Mouse (Mus musculus) MEL (cell line): Measurements from ENCODE around the gene Fam19a1. TPM values are rescaled to one million over a fixed set of nuclear protein-coding genes. Genes with fewer than 3 reads are reported as not detected.

Source experiments
- DNase-seq: peaks from one replicate; pipeline ENCODE4 v3.0.0; 2011; ENCODE audit warnings: low read depth, low spot score
- H3K27ac ChIP-seq: 2 replicates; pipeline ENCODE4 v1.5.1; 2012; ENCODE audit warnings: low read depth, mild to moderate bottlenecking, control low read depth, low read length, moderate library complexity; ENCODE audit not compliant: control insufficient read depth
- H3K27me3 ChIP-seq, 2 experiments: fragments of 150-350 bp in 1 of 2; sonication (generic) in 1 of 2; 2 replicates each; pipeline ENCODE4 v1.6.1; 2012; ENCODE audit warnings: low read length in 2 of 2, mild to moderate bottlenecking in 2 of 2, improper control_type of control experiment in 1 of 2, moderate library complexity in 1 of 2; ENCODE audit not compliant: insufficient read depth in 2 of 2, control insufficient read depth in 1 of 2
- H3K36me3 ChIP-seq, 2 experiments: 2 replicates each; pipeline ENCODE4 v1.6.1; 2012 to 2014; ENCODE audit warnings: low read length in 2 of 2, improper control_type of control experiment in 1 of 2, inconsistent platforms in 1 of 2, mild to moderate bottlenecking in 1 of 2; ENCODE audit not compliant: insufficient read depth in 2 of 2, control insufficient read depth in 1 of 2
- H3K4me1 ChIP-seq, 2 experiments: fragments of 150-350 bp in 1 of 2; sonication (generic) in 1 of 2; 2 replicates each; pipeline ENCODE4 v1.6.1; 2012; ENCODE audit warnings: low read length in 2 of 2, improper control_type of control experiment in 1 of 2, mild to moderate bottlenecking in 1 of 2; ENCODE audit not compliant: insufficient read depth in 2 of 2, control insufficient read depth in 1 of 2
- H3K4me3 ChIP-seq, 2 experiments: fragments of 150-350 bp in 1 of 2; sonication (generic) in 1 of 2; 2 replicates each; pipeline ENCODE4 v1.5.1; 2012; ENCODE audit warnings: low read depth in 2 of 2, low read length in 2 of 2, mild to moderate bottlenecking in 2 of 2, moderate library complexity in 2 of 2, control low read depth in 1 of 2, improper control_type of control experiment in 1 of 2; ENCODE audit not compliant: control insufficient read depth in 1 of 2, insufficient read depth in 1 of 2
- H3K79me2 ChIP-seq: 2 replicates; pipeline ENCODE4 v1.6.1; 2012; ENCODE audit warnings: mild to moderate bottlenecking, low read length, moderate library complexity; ENCODE audit not compliant: control insufficient read depth, poor library complexity, insufficient read depth
- H3K9ac ChIP-seq: 2 replicates; pipeline ENCODE4 v1.6.1; 2012; ENCODE audit warnings: low read depth, mild to moderate bottlenecking, control low read depth, low read length, moderate library complexity; ENCODE audit not compliant: control insufficient read depth, poor library complexity, severe bottlenecking
- H3K9me3 ChIP-seq: fragments of 150-350 bp; sonication (generic); replicated peaks from 2 replicates; pipeline ENCODE4 v1.6.1; 2012; ENCODE audit warnings: mild to moderate bottlenecking, low read length, improper control_type of control experiment, moderate library complexity; ENCODE audit not compliant: insufficient read depth
- BHLHE40 ChIP-seq: IDR thresholded peaks from 2 replicates; pipeline ENCODE4 v1.6.1; 2012; ENCODE audit warnings: low read depth, mild to moderate bottlenecking, inconsistent platforms, low read length, improper control_type of control experiment, borderline replicate concordance
- CHD2 ChIP-seq: IDR thresholded peaks from 2 replicates; pipeline ENCODE4 v1.6.1; 2011; ENCODE audit warnings: low read length, improper control_type of control experiment
- CTCF ChIP-seq, 3 experiments: IDR thresholded peaks in 2 of 3; conservative IDR thresholded peaks in 1 of 3; 2 replicates each; pipeline ENCODE4 v1.5.1; 2011 to 2012; ENCODE audit warnings: low read length in 3 of 3, low read depth in 2 of 3, mild to moderate bottlenecking in 2 of 3, improper control_type of control experiment in 1 of 3, inconsistent platforms in 1 of 3, mixed read lengths in 1 of 3, moderate library complexity in 1 of 3; ENCODE audit not compliant: control insufficient read depth in 1 of 3, insufficient read depth in 1 of 3, poor library complexity in 1 of 3, severe bottlenecking in 1 of 3
- E2F4 ChIP-seq: IDR thresholded peaks from 2 replicates; pipeline ENCODE4 v1.6.1; 2011; ENCODE audit warnings: low read depth, low read length, improper control_type of control experiment, borderline replicate concordance
- ELF1 ChIP-seq: IDR thresholded peaks from 2 replicates; pipeline ENCODE4 v1.6.1; 2014; ENCODE audit warnings: low read depth, mild to moderate bottlenecking, inconsistent platforms, low read length, improper control_type of control experiment, moderate library complexity
- ETS1 ChIP-seq: IDR thresholded peaks from 2 replicates; pipeline ENCODE4 v1.6.1; 2012; ENCODE audit warnings: low read depth, mild to moderate bottlenecking, inconsistent platforms, low read length, improper control_type of control experiment, moderate library complexity
- GABPA ChIP-seq: IDR thresholded peaks from 2 replicates; pipeline ENCODE4 v1.6.1; 2012; ENCODE audit warnings: low read depth, mild to moderate bottlenecking, inconsistent platforms, low read length, improper control_type of control experiment, moderate library complexity
- HCFC1 ChIP-seq: IDR thresholded peaks from 2 replicates; pipeline ENCODE4 v1.6.1; 2012; ENCODE audit warnings: low read depth, mild to moderate bottlenecking, inconsistent platforms, low read length, improper control_type of control experiment, moderate library complexity
- KAT2A ChIP-seq: conservative IDR thresholded peaks from 2 replicates; pipeline ENCODE4 v1.6.1; 2012; ENCODE audit warnings: low read depth, low read length, improper control_type of control experiment, inconsistent platforms
- MAZ ChIP-seq: IDR thresholded peaks from 2 replicates; pipeline ENCODE4 v1.6.1; 2012; ENCODE audit warnings: low read depth, mild to moderate bottlenecking, inconsistent platforms, low read length, improper control_type of control experiment
- MEF2A ChIP-seq: IDR thresholded peaks from 2 replicates; pipeline ENCODE4 v1.6.1; 2014; ENCODE audit warnings: low read depth, mild to moderate bottlenecking, inconsistent platforms, low read length, improper control_type of control experiment; ENCODE audit not compliant: poor library complexity, insufficient replicate concordance, severe bottlenecking; ENCODE audit errors: extremely low read depth
- MYB ChIP-seq: IDR thresholded peaks from 2 replicates; pipeline ENCODE4 v1.6.1; 2011; ENCODE audit warnings: mild to moderate bottlenecking, low read depth, low read length, improper control_type of control experiment
- NELFE ChIP-seq: IDR thresholded peaks from 2 replicates; pipeline ENCODE4 v1.6.1; 2011; ENCODE audit warnings: low read depth, low read length, improper control_type of control experiment
- POLR2AphosphoS2 ChIP-seq: IDR thresholded peaks from 2 replicates; pipeline ENCODE4 v1.6.1; 2011; ENCODE audit warnings: low read length, improper control_type of control experiment
- POLR2AphosphoS5 ChIP-seq: IDR thresholded peaks from 2 replicates; pipeline ENCODE4 v1.6.1; 2012; ENCODE audit warnings: low read depth, borderline replicate concordance, mild to moderate bottlenecking, inconsistent platforms, low read length, moderate library complexity, mixed read lengths
- RAD21 ChIP-seq: IDR thresholded peaks from 2 replicates; pipeline ENCODE4 v1.6.1; 2011; ENCODE audit warnings: mild to moderate bottlenecking, low read depth, low read length, improper control_type of control experiment
- RCOR1 ChIP-seq: IDR thresholded peaks from 2 replicates; pipeline ENCODE4 v1.6.1; 2012; ENCODE audit warnings: low read depth, mild to moderate bottlenecking, inconsistent platforms, low read length, improper control_type of control experiment
- SIN3A ChIP-seq: IDR thresholded peaks from 2 replicates; pipeline ENCODE4 v1.6.1; 2012; ENCODE audit warnings: low read length, improper control_type of control experiment, inconsistent platforms
- SMC3 ChIP-seq: IDR thresholded peaks from 2 replicates; pipeline ENCODE4 v1.6.1; 2011; ENCODE audit warnings: low read depth, low read length, improper control_type of control experiment
- TAL1 ChIP-seq: IDR thresholded peaks from 2 replicates; pipeline ENCODE4 v1.6.1; 2012; ENCODE audit warnings: mild to moderate bottlenecking, inconsistent platforms, low read length, moderate library complexity, mixed read lengths
- TBP ChIP-seq: IDR thresholded peaks from 2 replicates; pipeline ENCODE4 v1.8.0; 2011; ENCODE audit warnings: low read depth, low read length, improper control_type of control experiment
- TCF12 ChIP-seq: IDR thresholded peaks from 2 replicates; pipeline ENCODE4 v1.6.1; 2014; ENCODE audit warnings: low read depth, mild to moderate bottlenecking, inconsistent platforms, low read length, improper control_type of control experiment, moderate library complexity
- USF1 ChIP-seq: IDR thresholded peaks from 2 replicates; pipeline ENCODE4 v1.6.1; 2014; ENCODE audit warnings: low read depth, mild to moderate bottlenecking, inconsistent platforms, low read length, improper control_type of control experiment, moderate library complexity
- ZC3H11A ChIP-seq: IDR thresholded peaks from 2 replicates; pipeline ENCODE4 v1.6.1; 2012; ENCODE audit warnings: low read depth, mild to moderate bottlenecking, inconsistent platforms, low read length, improper control_type of control experiment
- ZKSCAN1 ChIP-seq: IDR thresholded peaks from 2 replicates; pipeline ENCODE4 v1.6.1; 2012; ENCODE audit warnings: low read depth, mild to moderate bottlenecking, inconsistent platforms, low read length, improper control_type of control experiment, moderate library complexity
- ZMIZ1 ChIP-seq: IDR thresholded peaks from 2 replicates; pipeline ENCODE4 v1.6.1; 2012; ENCODE audit warnings: low read depth, mild to moderate bottlenecking, inconsistent platforms, low read length, improper control_type of control experiment, moderate library complexity
- ZNF384 ChIP-seq: IDR thresholded peaks from 2 replicates; pipeline ENCODE4 v1.6.1; 2012; ENCODE audit warnings: low read depth, mild to moderate bottlenecking, inconsistent platforms, low read length, improper control_type of control experiment
- polyA plus RNA-seq, 2 experiments: library from polyadenylated mRNA; stranded (reverse) in 1 of 2; unstranded in 1 of 2; fragments of >175 nt in 1 of 2; fragments of >200 nt in 1 of 2; gene quantifications; 2 replicates each; pipeline versions ENCODE4 v1.2.1 to v1.2.4; 2012; ENCODE audit warnings: low replicate concordance in 2 of 2, low read depth in 1 of 2; ENCODE audit not compliant: insufficient read length in 2 of 2, insufficient read depth in 1 of 2, missing spikeins in 1 of 2
- total RNA-seq: library from RNA; depleted of rRNA; stranded (reverse); fragments of 300-350 nt; gene quantifications from 2 replicates; pipeline ENCODE4 v1.2.3, GENCODE M21; 2012

Gene Fam19a1
- total and polyA plus RNA-seq, 3 experiments, result not detected

DNA sequence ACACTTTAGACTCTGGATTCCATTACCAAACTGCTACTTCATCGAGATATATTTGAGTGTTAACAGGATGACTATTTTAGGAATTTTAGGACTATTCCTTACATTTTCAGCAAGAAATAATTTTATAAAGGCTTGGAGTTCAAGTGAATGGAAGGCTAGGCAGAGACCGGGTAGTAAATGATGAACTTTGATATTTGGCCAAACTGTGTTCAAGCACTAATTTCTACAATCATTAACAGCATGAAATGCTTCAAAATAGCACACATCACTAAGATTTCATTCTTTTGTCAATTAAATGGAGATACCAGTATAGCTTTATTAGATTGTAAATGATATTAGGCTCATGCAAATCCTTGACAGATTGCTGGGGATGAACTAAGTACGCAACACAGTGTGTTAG is 329.0 kb downstream of the Fam19a1 start:
- Histone ChIP-seq H3K9ac (no peak overlapping the region), H3K9me3 (no peaks in the 10 kb centered on the region)
- TF ChIP-seq RAD21 (no peak), ZKSCAN1 (no peak), GABPA (no peak), MAZ (no peak), ZNF384 (no peak), USF1 (no peak), TAL1 (no peak), NELFE (no peak), MEF2A (no peak), POLR2AphosphoS2 (no peak), BHLHE40 (no peak), SMC3 (no peak), TBP (no peak), ZMIZ1 (no peak), ELF1 (no peak), MYB (no peak), TCF12 (no peak)
- TF ChIP-seq, all 39 proteins: peak for 0
- H3K4me3 ChIP-seq, result no peak overlapping the region
- H3K4me1 ChIP-seq, result no peaks in the 10 kb centered on the region
- H3K27me3 ChIP-seq, result no peaks in the 10 kb centered on the region
- no peaks in the 10 kb centered on the region for H3K36me3 ChIP-seq
- H3K79me2 ChIP-seq, result no peaks in the 10 kb centered on the region
- DNase-seq, result no peak
- H3K27ac ChIP-seq, result no peak overlapping the region

DNA sequence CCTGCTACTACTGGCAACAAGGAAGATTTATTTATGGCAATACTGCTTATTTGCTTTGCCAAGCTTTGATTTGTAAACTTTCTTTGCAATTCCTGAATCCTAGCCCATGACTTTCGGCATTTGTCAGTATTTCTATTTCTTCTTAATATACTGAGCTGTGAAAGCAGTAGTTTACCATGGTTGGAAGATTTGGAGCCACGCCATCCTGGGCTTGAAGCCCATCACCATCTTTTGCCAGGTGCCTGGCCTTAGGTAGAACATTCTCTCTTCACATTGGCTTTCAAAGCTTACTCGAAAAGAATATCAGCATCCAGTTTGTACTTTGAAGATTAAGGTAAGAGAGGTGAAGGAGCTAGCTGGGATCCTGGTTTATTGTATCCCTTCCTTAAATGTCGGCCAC is 334.5 kb downstream of the Fam19a1 start:
- H3K9ac ChIP-seq, result no peak overlapping the region
- DNase-seq, result no peak
- H3K27ac ChIP-seq, result no peak overlapping the region

More for the DNA sequence above, 334.5 kb downstream of the Fam19a1 start:
- H3K9me3 ChIP-seq, result no peaks in the 10 kb centered on the region
- no peaks in the 10 kb centered on the region for H3K79me2 ChIP-seq
- H3K36me3 ChIP-seq, result no peaks in the 10 kb centered on the region
- TF ChIP-seq BHLHE40, result no peak
- no peak for TF ChIP-seq ZC3H11A
- no peak for TF ChIP-seq KAT2A
- TF ChIP-seq E2F4, result no peak
- TF ChIP-seq ETS1, result no peak
- no peak for TF ChIP-seq ZMIZ1
- TF ChIP-seq TBP, result no peak
- TF ChIP-seq MYB, result no peak
- TF ChIP-seq POLR2AphosphoS2, result no peak
- no peak for TF ChIP-seq HCFC1
- no peak for TF ChIP-seq NELFE
- no peak for TF ChIP-seq MAZ
- TF ChIP-seq SIN3A, result no peak
- no peak for TF ChIP-seq POLR2AphosphoS5
- no peak for TF ChIP-seq SMC3
- TF ChIP-seq RCOR1, result no peak
- TF ChIP-seq CHD2, result no peak
- no peak for TF ChIP-seq CTCF (IDR thresholded peaks at IDR 0.05 in 2 of 3, conservative IDR thresholded peaks at IDR 0.05 in 1 of 3; ENCODE audit: control insufficient read depth in 1 of 3, insufficient read depth in 1 of 3, low read depth in 2 of 3, low read length in 3 of 3, poor library complexity in 1 of 3, severe bottlenecking in 1 of 3)
- TF ChIP-seq, all 39 proteins: peak for 0
- Histone ChIP-seq H3K4me1 (no peaks in the 10 kb centered on the region), H3K4me3 (no peak overlapping the region), H3K27me3 (no peaks in the 10 kb centered on the region)
